Mouse (Mus musculus) inflammation-experienced regulatory T-cells, adult 6 months (primary cell): ENCODE data around the gene 9430097D07Rik. TPM values are rescaled to one million over a fixed set of nuclear protein-coding genes. Genes with fewer than 3 reads are reported as not detected.

Experiments used
- ATAC-seq: one replicate; pipeline ENCODE4 v1.8.0; 2017
- polyA plus RNA-seq, 3 experiments: library from polyadenylated mRNA; unstranded; fragments of 100-300 nt; shearing (Covaris generic); gene quantifications; one replicate each; pipeline ENCODE4 v1.2.1; 2017

9430097D07Rik gene
- polyA plus RNA-seq, 3 experiments from 2014 or later, result 0.31 TPM; not detected in 2

DNA sequence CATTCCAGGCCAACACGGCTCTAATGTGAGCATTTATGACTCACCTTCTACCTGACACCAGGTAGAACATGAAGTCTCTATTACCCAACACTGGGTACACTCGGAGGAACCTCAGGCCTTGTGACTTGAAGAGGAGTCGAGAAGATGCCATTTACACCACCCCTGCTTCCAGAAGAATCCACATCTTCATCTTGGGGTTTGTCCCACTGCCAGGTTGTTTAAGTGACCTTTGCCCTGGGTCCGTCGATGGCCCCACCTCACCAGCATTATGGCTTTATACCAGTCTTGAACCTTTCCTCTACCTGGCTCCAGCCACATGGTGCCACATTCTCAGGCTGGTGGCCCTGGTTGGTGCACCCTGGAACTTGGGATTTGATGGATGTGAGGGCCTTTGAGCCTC lies 21.8 kb upstream of the 9430097D07Rik start:
- no peak for ATAC-seq

DNA sequence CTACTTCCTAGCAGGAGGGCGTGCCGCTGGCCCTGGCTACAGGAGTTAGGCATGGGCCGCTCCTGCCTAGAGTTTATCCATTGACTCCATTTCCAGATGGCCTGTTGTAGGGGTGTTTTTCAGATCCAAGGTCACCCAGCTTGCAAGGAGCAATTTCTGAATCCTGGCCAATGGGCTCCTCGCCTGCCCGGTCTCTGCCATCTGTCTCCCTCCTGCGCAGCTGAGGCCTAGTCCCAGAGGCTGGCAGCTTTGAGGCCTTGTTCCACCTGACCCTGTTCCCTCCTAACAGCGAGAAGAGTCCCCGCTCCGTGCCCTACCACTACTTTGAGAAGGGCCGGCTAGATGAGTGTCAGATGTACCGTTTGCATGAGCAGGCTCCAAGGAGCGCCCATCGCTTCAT lies 21.2 kb upstream of the 9430097D07Rik start:
- ATAC-seq, result no peak

DNA sequence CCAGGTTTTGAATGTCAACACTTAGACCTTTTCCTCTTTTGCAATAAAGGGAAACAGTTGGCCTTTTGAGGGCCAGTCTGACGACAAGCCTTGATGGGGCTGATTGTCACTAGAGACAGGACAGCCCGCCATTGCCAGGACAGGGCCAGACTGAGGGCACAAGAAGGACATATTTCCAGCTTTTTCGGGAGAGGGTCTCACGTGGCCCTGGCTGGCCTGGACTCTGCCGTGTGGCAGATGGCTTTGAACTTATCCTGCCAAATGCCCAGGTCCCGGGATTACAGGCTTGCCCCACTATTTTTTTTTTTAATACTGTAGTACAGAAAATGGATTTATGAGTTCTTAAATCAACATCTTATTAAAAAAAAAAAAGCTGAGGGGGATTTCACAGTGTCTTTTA lies 15.8 kb upstream of the 9430097D07Rik start:
- no peak for ATAC-seq

GRCm38 (mm10) chr2:32590224-32590623 lies 14.7 kb upstream of the 9430097D07Rik start:
- no peak for ATAC-seq

DNA sequence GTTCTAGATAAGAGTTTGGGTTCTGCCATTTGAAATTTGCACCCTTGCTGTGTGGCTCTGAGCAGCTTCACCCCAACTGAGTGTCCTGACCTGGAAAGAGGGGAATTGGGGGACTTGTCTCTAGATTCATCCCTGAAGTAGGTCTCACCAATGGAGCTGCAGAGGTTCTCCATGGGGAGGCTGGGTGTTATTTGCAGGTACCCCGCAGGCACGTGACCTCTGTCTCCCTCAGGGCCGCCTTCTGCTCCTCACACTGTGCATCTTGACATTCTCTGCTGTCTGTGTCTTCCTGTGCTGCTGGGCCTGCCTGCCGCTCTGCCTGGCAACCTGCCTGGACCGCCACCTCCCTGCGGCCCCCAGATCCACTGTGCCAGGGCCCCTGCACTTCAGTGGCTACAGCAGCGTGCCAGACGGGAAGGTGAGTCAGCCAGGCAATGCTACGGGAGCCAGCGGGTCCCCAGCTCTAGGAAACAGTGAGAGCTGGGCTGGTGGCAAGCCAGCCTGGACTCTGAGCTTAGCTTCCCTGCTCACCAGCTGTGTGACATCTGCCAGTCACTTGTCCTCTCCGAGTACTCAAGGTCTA lies 13.8 kb upstream of the 9430097D07Rik start:
- ATAC-seq, result no peak

- peak; percentile 33 for ATAC-seq
Observed at GRCm38 (mm10) chr2:32587731-32588321, 12.3 kb upstream of the 9430097D07Rik start.

GRCm38 (mm10) chr2:32586871-32587351 lies 11.4 kb upstream of the 9430097D07Rik start, which contains the start of gene St6galnac4:
Gene St6galnac4, plus strand, starts transcription at chr2:32587095.
- ATAC-seq, result peak; percentile 82

DNA sequence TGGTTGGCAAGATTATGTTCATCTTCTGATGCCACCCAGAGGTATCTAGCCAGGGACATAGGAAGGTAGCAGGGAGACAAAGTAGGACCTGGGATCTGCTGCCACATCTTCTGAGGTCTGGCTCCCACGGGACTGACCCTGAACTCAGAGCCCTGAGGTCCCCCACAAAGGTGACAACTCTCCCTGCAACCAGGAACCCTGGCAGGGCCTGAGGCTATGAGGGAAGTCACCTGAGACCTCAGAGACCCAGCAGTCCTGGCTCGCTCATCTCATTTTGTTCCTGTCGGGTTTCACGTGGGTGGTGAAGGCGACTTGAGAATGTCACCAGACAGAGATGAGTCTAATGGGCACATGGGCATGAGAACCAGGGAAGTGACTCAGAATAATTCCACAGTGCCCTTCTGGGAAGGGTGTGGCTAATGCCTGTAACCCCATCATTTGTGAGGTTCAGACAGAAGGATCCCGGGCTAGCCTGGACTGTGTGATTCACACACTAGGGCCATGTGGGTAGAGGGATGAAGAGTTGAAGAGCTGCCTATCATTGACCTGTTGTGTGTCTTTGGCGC lies 9.7 kb upstream of the 9430097D07Rik start:
- ATAC-seq, result no peak

- ATAC-seq, result peak; percentile 54
Observed at GRCm38 (mm10) chr2:32582830-32583799, 7.6 kb upstream of the 9430097D07Rik start.

GRCm38 (mm10) chr2:32581450-32582095 lies 6.1 kb upstream of the 9430097D07Rik start:
- no peak for ATAC-seq

GRCm38 (mm10) chr2:32578146-32579046 lies 2.9 kb upstream of the 9430097D07Rik start:
- no peak for ATAC-seq

- no peak for ATAC-seq
Observed at GRCm38 (mm10) chr2:32576532-32576931, 1.0 kb upstream of the 9430097D07Rik start.

GRCm38 (mm10) chr2:32574901-32575585 lies 441 bp downstream of the 9430097D07Rik start:
- peak; percentile 54 for ATAC-seq

GRCm38 (mm10) chr2:32574497-32574896 lies 987 bp downstream of the 9430097D07Rik start, which contains the start of gene Pip5kl1:
Gene Pip5kl1, plus strand, starts transcription at chr2:32574797.
- ATAC-seq, result no peak

GRCm38 (mm10) chr2:32572196-32572595 lies 3.3 kb downstream of the 9430097D07Rik start:
- no peak for ATAC-seq

DNA sequence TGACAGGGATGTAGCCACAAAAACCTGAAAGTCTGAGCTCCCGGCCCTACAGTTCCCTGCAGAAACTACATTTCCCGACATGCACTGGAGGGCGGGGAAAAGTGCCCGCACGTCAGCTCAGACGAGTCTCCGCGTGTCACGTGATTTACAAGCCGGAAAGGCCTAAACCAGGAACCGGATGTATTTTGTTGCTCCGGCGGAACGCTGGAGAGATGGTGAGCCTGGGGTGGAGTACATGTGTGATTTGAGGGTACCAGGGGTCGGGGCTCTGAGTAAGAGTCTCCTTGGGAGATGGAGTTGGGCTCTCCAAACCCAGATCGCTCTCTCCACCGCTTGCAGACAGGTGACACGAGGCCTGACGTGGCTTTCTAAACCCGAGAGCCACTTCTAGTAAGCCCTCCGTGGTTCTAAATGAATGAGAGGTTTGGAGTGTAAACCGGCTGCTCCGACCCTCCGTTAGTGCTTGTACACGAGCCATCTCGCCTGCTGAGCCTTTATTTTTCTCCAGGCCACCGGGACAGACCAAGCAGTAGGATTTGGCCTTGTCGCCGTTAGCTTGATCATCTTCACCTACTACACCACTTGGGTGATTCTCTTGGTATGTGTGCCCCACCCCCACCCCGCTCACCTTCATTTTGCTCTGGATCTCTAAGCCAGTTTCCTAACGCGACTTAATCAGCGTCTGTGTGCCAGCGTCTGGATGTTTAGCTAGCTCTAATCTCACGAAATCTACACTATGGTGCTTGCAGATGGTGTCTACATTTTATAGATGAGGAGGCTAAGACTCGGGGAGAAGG lies 4.6 kb downstream of the 9430097D07Rik start, which contains the start of gene Dpm2:
Gene Dpm2, plus strand, starts transcription at position 161 of the 797 bp plus-strand sequence.
- ATAC-seq, result peak; percentile 84

GRCm38 (mm10) chr2:32568941-32569340 lies 6.5 kb downstream of the 9430097D07Rik start:
- ATAC-seq, result no peak

DNA sequence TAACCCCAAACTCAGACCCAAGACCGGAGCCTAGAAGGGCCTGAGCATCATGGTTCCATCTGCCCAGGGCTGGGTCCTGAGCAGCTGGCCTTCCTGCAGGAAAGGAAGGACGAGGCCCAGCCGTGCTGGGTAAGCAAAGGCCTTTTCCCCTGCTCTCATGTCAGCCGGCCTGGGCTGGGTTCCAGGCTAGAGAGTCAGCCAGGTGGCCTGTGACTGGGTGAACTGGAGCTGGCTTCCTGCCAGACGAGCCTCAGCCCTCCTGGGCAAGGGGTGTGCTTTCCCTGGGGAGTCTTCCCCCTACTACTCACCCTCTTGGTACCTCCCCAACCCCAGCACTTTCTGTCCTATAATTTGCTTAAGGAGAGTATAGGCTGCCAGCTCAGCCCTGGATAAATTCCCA lies 7.3 kb downstream of the 9430097D07Rik start:
- no peak for ATAC-seq

- peak; percentile 30 for ATAC-seq
Observed at GRCm38 (mm10) chr2:32566536-32567063, 8.9 kb downstream of the 9430097D07Rik start.
